Mouse (Mus musculus) heart, adult 2 months (tissue): ENCODE data around the gene Fam71b.

ENCODE experiments used
- CTCF ChIP-seq: fragments of 200-600 bp; IDR thresholded peaks from 2 replicates; pipeline ENCODE4 v1.8.1; 2022; ENCODE audit warnings: antibody characterized with exemption, mild to moderate bottlenecking, moderate library complexity
- EP300 ChIP-seq: fragments of 200-500 bp; IDR thresholded peaks from 2 replicates; pipeline ENCODE4 v1.6.1; 2011; ENCODE audit warnings: low read depth, low read length, control low read depth; ENCODE audit not compliant: insufficient read depth
- POLR2A ChIP-seq: fragments of 200-500 bp; IDR thresholded peaks from 2 replicates; pipeline ENCODE4 v1.6.1; 2011; ENCODE audit warnings: mild to moderate bottlenecking, low read depth, low read length, control low read depth; ENCODE audit not compliant: insufficient read depth

DNA sequence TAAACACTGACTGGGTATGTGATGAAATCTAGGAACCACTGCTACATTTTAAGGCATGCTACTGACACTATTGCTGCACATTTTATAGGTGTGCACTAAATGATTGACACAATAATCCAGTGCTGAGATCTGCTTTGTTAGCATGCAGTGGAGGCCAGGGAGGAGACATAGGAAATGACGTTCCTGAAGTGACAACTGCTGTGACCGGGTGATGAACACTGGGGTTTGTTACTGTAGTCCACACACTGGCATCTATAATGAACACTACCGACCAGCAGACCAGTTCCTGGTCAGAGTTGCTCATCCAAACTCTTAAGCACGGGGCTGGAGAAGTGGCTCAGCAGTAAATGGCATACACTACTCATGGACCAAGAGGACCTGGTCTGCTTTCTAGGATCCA, 2.9 kb upstream of the Fam71b start:
- TF ChIP-seq CTCF, result no peak
- TF ChIP-seq EP300, result no peak
- no peak for TF ChIP-seq POLR2A
